Mouse (Mus musculus): ENCODE data around the gene Gm49388.

The Gm49388 gene

GRCm38 (mm10) chr7:127842001-127842718, 56.8 kb downstream of the Gm49388 start:
- peak; percentile 86 for DNase-seq

GRCm38 (mm10) chr7:127849973-127850875, 64.8 kb downstream of the Gm49388 start:
- DNase-seq = no peak

GRCm38 (mm10) chr7:127850906-127851305, 65.5 kb downstream of the Gm49388 start:
- no peak for DNase-seq

All from right cerebral cortex, adult 18-20 months (tissue).